Mouse (Mus musculus): ENCODE data around the gene Ephb2.

Ephb2 gene

GRCm38 (mm10) chr4:136638890-136639289 is 196.9 kb downstream of the Ephb2 start:
- no peak for DNase-seq

GRCm38 (mm10) chr4:136638230-136638750 is 197.5 kb downstream of the Ephb2 start:
- no peak for DNase-seq

DNA sequence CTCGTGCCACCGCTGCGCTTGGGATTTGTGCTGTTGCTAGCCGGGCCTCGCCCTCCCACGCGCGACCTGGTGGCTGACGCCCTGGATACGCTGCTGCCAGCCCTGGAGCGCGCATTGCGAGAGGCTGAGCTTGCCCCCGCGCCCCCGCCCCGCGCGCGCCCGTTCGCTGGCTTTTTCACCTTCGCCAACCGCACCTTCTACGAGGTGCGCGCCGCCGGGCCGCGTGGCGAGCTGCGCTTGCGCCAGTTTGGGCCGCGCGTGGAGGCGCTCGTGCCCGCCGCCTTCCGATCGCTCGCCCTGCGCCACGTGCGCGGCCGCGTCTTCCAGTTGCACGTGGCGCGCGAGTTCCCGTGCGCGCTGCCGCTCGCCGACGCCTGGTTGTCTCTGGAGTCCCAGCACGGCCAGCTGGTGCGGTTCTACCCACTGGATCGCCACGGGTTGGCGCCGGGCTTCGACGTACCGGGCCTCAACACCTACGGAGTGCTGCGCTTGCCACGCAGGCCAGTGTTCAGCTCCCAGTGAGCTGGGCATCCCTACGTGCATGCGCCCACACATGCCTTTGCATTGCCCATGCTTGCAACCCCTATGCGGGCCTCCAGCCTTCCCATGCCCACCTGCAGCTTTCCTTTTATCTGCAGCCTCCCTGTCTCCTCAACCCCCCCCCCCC is 198.1 kb downstream of the Ephb2 start:
- no peak for DNase-seq

DNA sequence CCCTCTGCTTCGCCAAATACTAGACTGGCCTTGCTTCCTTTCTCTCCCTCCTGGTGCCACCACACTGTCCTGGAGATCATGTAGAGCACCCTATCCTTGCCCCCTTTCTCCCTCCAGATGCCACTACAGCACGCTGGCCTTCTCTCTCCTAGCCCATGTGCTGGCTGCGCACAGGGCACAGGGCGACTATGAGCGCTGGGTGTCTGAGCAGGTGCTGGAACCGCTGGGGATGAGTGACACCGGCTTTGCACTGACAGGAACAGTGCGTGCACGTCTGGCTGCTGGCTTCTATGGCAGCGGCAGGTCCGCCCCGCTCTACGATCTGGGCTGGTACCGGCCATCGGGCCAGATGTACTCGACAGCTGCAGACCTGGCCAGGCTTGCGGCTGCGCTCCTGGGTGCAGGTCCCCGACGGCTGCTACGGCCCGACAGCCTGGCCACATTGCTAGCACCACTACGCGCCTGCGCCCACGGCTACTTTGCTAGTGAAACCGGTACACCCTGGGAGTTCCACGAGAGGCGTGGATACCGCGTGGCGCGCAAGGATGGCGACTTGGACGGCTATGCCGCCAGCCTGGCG is 198.7 kb downstream of the Ephb2 start:
- no peak for DNase-seq

DNA sequence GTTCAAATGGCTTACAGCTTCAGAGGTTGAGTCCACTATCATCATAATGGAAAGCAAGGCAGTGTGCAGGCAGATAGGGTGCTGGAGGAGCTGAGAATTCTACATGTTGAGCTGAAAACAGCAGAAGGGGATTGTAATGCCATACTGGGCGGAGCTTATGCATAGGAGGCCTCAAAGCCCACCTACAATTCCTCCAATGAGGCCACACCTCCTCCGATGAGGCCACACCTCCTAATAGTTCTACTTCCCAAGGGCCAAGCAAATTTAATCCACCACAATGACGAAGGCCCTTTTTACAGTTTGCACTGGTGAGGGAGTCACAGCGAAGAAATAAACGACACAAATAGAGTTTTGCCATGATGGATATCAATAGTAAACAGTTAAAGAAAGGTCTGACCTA is 199.3 kb downstream of the Ephb2 start:
- no peak for DNase-seq

DNA sequence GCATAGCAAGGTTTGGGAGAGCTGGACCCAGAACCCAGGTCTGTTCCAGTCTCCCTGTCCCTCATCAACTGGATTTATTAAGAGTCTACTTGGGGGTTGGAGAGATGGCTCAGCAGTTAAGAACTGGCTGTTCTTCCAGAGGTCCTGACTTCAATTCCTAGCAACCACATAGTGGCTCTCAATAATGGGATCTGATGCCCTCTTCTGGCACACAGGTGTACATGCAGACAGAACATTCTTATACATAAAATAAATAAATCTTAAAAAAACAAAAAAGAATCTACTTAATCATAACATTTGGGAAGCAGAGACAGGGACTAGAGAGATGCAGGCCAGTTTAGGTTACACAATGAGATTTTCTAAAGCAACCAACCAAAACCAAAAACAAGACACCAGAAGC is 199.8 kb downstream of the Ephb2 start:
- DNase-seq, result no peak

- no peak for DNase-seq
Observed at GRCm38 (mm10) chr4:136631237-136631994, 204.4 kb downstream of the Ephb2 start.

DNA sequence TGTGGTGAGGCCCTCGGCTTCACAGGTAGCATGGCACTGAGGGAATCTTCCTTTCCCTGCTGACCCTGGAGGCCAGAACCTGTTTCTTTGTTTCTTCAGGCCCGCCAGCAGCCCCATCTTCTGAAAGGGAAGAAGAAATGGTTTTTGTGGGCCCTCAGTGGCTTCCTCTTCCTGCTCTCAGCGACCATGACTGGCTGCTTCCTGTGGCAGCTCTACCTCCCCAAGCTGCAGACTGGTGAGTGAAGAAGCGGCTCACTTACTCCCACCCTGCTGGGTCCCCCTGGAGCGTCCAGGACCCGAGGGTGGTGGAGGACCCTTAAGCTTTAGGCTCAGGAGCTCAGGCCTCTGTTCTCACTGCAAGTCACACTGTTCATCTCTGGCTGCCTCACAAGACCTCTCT is 209.2 kb downstream of the Ephb2 start:
- no peak for DNase-seq

- DNase-seq, result no peak
Observed at GRCm38 (mm10) chr4:136622388-136622787, 213.4 kb downstream of the Ephb2 start, which contains the start of gene Lactbl1. TSS of gene Lactbl1 (plus strand) at chr4:136622621.

DNA sequence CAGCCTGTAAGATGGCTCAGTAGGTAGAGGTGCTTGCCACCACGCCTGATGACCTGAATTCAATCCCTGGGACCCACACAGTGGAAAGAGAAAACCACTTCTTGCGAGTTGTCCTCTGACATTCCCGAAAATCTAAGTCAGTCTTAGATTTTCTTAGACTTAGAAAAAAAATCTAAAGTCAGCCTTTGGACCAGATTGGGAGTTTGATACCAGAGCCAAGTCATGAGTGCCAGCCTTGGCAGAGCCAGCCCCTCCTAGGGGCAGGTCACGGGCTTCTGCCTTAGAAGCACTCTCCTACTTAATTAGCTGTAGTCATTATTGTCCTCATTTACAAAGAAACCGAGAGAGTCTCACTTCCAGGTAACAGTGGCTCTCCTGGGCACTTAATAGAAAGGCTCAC is 213.8 kb downstream of the Ephb2 start:
- DNase-seq, result no peak

DNA sequence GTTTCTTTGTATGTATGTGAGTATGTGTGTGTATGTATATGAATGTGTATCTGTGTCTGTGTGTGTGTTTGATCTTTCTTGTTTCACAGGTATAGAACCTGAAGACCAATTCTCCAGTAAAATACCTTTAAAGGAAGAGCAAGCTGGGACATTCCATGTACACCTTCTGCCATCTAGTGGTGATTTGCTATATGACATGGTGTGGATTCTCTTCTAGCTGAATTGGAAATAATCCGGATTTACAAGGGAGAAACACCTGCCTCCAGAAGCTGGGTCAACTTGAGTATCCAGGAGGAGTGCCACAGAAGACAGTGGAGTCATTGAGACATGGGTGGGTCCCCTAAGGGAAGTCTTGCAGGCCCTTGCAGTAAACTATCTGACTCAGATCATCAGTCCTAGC is 214.5 kb downstream of the Ephb2 start:
- DNase-seq, result peak; percentile 50

- DNase-seq, result no peak
Observed at GRCm38 (mm10) chr4:136613657-136614056, 222.1 kb downstream of the Ephb2 start.

- no peak for DNase-seq
Observed at GRCm38 (mm10) chr4:136610387-136610856, 225.4 kb downstream of the Ephb2 start, which contains the start of gene Tex46. TSS of gene Tex46 (plus strand) at chr4:136610437.

- no peak for DNase-seq
Observed at GRCm38 (mm10) chr4:136605756-136606485, 229.9 kb downstream of the Ephb2 start.

- peak; percentile 94 for DNase-seq
Observed at GRCm38 (mm10) chr4:136602568-136602967, 233.2 kb downstream of the Ephb2 start, which contains the start of gene Kdm1a. TSS of gene Kdm1a (minus strand) at chr4:136602723.

DNA sequence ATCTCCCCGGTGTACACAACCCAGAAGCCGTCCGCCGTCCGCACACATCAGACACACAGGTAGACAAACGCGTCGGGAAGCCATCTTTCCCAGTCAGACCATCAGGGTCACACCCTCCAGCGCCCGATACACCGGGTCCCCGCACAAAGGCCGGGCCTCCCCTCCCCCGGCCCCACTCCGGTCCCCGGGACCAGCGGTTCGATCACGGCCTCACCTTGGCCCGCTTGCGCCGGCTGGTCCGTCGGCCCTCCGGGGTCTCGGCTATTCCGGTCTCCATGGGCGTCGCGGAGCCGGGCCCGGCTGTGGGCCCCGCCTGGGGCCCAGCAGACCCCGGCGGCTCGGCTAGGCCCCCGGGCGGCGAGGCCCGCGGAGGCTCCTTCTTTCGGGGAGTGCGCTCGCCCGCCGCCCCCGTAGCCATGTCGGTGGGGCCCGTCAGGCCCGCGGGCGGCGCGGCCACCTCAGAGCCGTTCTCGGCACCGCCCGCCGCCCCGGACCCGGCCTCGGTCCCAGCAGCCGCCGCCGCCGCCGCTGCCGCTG is 233.7 kb downstream of the Ephb2 start:
- DNase-seq, result peak; percentile 28

GRCm38 (mm10) chr4:136601476-136601875 is 234.3 kb downstream of the Ephb2 start:
- peak; percentile 53 for DNase-seq

DNA sequence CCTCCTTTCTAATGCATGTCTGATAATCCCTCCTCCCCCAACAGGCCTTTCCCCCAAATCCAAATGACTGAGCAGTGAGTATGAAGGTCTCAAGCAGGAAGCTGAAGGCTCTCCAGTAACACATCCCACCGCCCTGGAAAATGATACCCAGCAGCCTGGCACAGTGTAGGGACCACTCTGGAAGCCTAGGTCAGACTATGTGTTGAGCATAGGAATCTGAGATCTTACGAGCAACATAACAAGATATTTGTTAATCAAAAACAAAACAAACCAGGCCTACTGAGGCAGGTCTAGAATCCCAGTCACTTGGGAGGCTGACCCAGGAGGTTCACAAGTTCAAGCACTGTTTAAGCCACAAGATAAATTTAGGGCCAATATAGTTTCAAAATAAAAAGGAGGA is 235.3 kb downstream of the Ephb2 start:
- no peak for DNase-seq

- DNase-seq, result no peak
Observed at GRCm38 (mm10) chr4:136599869-136600268, 235.9 kb downstream of the Ephb2 start.

DNA sequence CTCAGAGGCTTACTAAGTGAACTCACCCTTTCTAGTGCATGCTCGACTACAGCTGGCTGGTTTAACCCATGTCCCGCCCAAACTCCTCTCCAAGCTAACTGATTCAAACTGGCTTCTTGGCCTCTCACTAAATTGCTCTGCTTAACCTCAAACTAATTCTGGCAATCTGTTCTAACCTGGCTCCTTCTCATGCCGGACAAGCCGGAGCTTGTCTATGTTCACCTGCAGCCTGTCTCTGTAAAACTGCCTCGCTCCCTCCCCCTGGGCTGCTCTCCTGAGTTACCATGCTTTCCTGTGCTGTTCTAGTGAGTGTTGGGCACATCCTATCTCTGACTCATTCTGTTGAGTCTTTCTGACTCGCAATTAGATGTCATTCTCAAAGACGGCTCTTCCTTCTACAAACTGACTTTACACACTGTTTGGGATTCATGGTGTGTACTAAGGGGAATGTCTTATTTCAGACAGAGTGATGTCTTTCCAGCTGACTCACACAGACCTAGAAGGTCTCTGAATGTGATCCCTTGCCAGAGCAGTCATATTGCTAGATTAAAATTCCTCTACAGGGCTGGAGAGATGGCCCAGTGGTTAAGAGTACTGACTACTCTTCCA is 237.4 kb downstream of the Ephb2 start:
- no peak for DNase-seq
